Mouse (Mus musculus) CH12.LX (cell line): ENCODE data around the gene Por. TPM values are rescaled to one million over a fixed set of nuclear protein-coding genes. Genes with fewer than 3 reads are reported as not detected.

Experiments
- DNase-seq: peaks from one replicate; pipeline ENCODE4 v3.0.0-alpha.2; 2013; ENCODE audit errors: extremely low read depth
- H3K27ac ChIP-seq: 2 replicates; pipeline ENCODE4 v1.5.1; 2012; ENCODE audit warnings: low read depth, mild to moderate bottlenecking, control low read depth, moderate library complexity; ENCODE audit not compliant: insufficient read depth
- H3K27me3 ChIP-seq: replicated peaks from 2 replicates; pipeline ENCODE3; 2012; ENCODE audit warnings: inconsistent platforms
- H3K36me3 ChIP-seq, 2 experiments: replicated peaks in 1 of 2; 2 replicates each; pipeline versions ENCODE3 to v1.6.1; 2012; ENCODE audit warnings: inconsistent platforms in 1 of 2, low read length in 1 of 2, mild to moderate bottlenecking in 1 of 2, mixed read lengths in 1 of 2, moderate library complexity in 1 of 2; ENCODE audit not compliant: control insufficient read depth in 1 of 2, insufficient read depth in 1 of 2
- H3K4me1 ChIP-seq, 2 experiments: 2 replicates each; pipeline ENCODE4 v1.6.1; 2012; ENCODE audit warnings: inconsistent platforms in 1 of 2, moderate library complexity in 1 of 2; ENCODE audit not compliant: insufficient read depth in 2 of 2, control insufficient read depth in 1 of 2
- H3K4me2 ChIP-seq: 2 replicates; pipeline ENCODE4 v1.6.1; 2012; ENCODE audit warnings: low read depth, mild to moderate bottlenecking, control low read depth; ENCODE audit not compliant: poor library complexity, insufficient read depth, severe bottlenecking
- H3K4me3 ChIP-seq, 3 experiments: fragments of 150-350 bp in 1 of 3; sonication (generic) in 1 of 3; replicated peaks in 1 of 3; 2 replicates each; pipeline versions ENCODE3 to v1.5.1; 2011 to 2012; ENCODE audit warnings: low read depth in 2 of 3, low read length in 2 of 3, mild to moderate bottlenecking in 2 of 3, moderate library complexity in 2 of 3, control low read depth in 1 of 3, improper control_type of control experiment in 1 of 3, inconsistent platforms in 1 of 3, mixed read lengths in 1 of 3; ENCODE audit not compliant: poor library complexity in 1 of 3
- H3K79me2 ChIP-seq: replicated peaks from 2 replicates; pipeline ENCODE4 v1.6.1; 2012; ENCODE audit warnings: mild to moderate bottlenecking, moderate library complexity; ENCODE audit not compliant: control insufficient read depth, poor library complexity, insufficient read depth, severe bottlenecking; ENCODE audit errors: extremely low read depth
- H3K9ac ChIP-seq: 2 replicates; pipeline ENCODE4 v1.6.1; 2012; ENCODE audit warnings: low read depth, mild to moderate bottlenecking, control low read depth, moderate library complexity; ENCODE audit not compliant: insufficient read depth
- H3K9me3 ChIP-seq: replicated peaks from 2 replicates; pipeline ENCODE3; 2012; ENCODE audit warnings: low read length, inconsistent platforms, mixed read lengths
- CHD2 ChIP-seq: IDR thresholded peaks from 2 replicates; pipeline ENCODE4 v1.6.1; 2011; ENCODE audit warnings: low read length, improper control_type of control experiment
- EP300 ChIP-seq: IDR thresholded peaks from 2 replicates; pipeline ENCODE4 v1.6.1; 2011; ENCODE audit warnings: low read length, improper control_type of control experiment
- GABPA ChIP-seq: IDR thresholded peaks from 2 replicates; pipeline ENCODE4 v1.6.1; 2012; ENCODE audit warnings: low read depth, low read length, improper control_type of control experiment, inconsistent platforms; ENCODE audit not compliant: insufficient replicate concordance
- HCFC1 ChIP-seq: IDR thresholded peaks from 2 replicates; pipeline ENCODE4 v1.6.1; 2012; ENCODE audit warnings: low read depth, mild to moderate bottlenecking, inconsistent platforms, low read length, improper control_type of control experiment
- JUN ChIP-seq: IDR thresholded peaks from 2 replicates; pipeline ENCODE4 v1.6.1; 2011; ENCODE audit warnings: low read depth, mild to moderate bottlenecking, low read length, improper control_type of control experiment, moderate library complexity; ENCODE audit not compliant: insufficient read depth
- KAT2A ChIP-seq: IDR thresholded peaks from 2 replicates; pipeline ENCODE4 v1.6.1; 2012; ENCODE audit warnings: low read length, improper control_type of control experiment, inconsistent platforms; ENCODE audit not compliant: insufficient replicate concordance
- MAZ ChIP-seq: IDR thresholded peaks from 2 replicates; pipeline ENCODE4 v1.6.1; 2012; ENCODE audit warnings: low read depth, mild to moderate bottlenecking, inconsistent platforms, low read length, improper control_type of control experiment, moderate library complexity
- NRF1 ChIP-seq: IDR thresholded peaks from 2 replicates; pipeline ENCODE4 v1.6.1; 2014; ENCODE audit warnings: low read depth, mild to moderate bottlenecking, inconsistent platforms, low read length, improper control_type of control experiment, moderate library complexity
- PAX5 ChIP-seq: IDR thresholded peaks from 2 replicates; pipeline ENCODE4 v1.6.1; 2012; ENCODE audit warnings: low read length, inconsistent platforms, mixed read lengths
- RAD21 ChIP-seq: IDR thresholded peaks from 2 replicates; pipeline ENCODE4 v1.6.1; 2011; ENCODE audit warnings: low read depth, mild to moderate bottlenecking, low read length, improper control_type of control experiment, moderate library complexity
- RCOR1 ChIP-seq: conservative IDR thresholded peaks from 2 replicates; pipeline ENCODE4 v1.6.1; 2012; ENCODE audit warnings: low read depth, mild to moderate bottlenecking, inconsistent platforms, low read length, improper control_type of control experiment
- SMC3 ChIP-seq: IDR thresholded peaks from 2 replicates; pipeline ENCODE4 v1.6.1; 2011; ENCODE audit warnings: low read depth, low read length, improper control_type of control experiment
- TCF12 ChIP-seq: IDR thresholded peaks from 2 replicates; pipeline ENCODE4 v1.6.1; 2014; ENCODE audit warnings: low read depth, mild to moderate bottlenecking, inconsistent platforms, low read length, improper control_type of control experiment
- USF1 ChIP-seq: IDR thresholded peaks from 2 replicates; pipeline ENCODE4 v1.6.1; 2014; ENCODE audit warnings: low read depth, mild to moderate bottlenecking, inconsistent platforms, low read length, improper control_type of control experiment
- USF2 ChIP-seq: conservative IDR thresholded peaks from 2 replicates; pipeline ENCODE4 v1.6.1; 2011; ENCODE audit warnings: low read depth, low read length, improper control_type of control experiment
- ZMIZ1 ChIP-seq: IDR thresholded peaks from 2 replicates; pipeline ENCODE4 v1.6.1; 2012; ENCODE audit warnings: low read depth, mild to moderate bottlenecking, inconsistent platforms, low read length, improper control_type of control experiment
- ZNF384 ChIP-seq: IDR thresholded peaks from 2 replicates; pipeline ENCODE4 v1.6.1; 2012; ENCODE audit warnings: low read depth, low read length, improper control_type of control experiment, inconsistent platforms
- dilution Hi-C: fragments of 300-500 bp; cut with MboI; formaldehyde crosslinking; loops from 2 replicates; pipeline ENCODE4 v1.14.3; 2020; ENCODE audit warnings: low sequenced_read_pairs; ENCODE audit not compliant: extremely low pct_unique_long_range_greater_than_20kb, extremely low pct_ligation_motif_present
- in situ Hi-C: fragments of 300-500 bp; cut with MboI; formaldehyde crosslinking; loops from 3 replicates; pipeline ENCODE4 v1.14.3; 2019; ENCODE audit warnings: low sequenced_read_pairs, low pct_ligation_motif_present, low pct_unique_long_range_greater_than_20kb, mixed read lengths
- polyA plus RNA-seq: library from polyadenylated mRNA; unstranded; fragments of >175 nt; gene quantifications from 2 replicates; pipeline ENCODE4 v1.2.1, GENCODE M21; 2012; ENCODE audit warnings: low read depth; ENCODE audit not compliant: insufficient read length
- total RNA-seq, 2 experiments: library from RNA; depleted of rRNA; stranded (reverse); fragments of 300-350 nt in 1 of 2; fragments of >200 nt in 1 of 2; gene quantifications; 2 replicates each; pipeline ENCODE4 v1.2.3; 2012 to 2014

The Por gene
- total and polyA plus RNA-seq, 3 experiments: 17.3 to 56.8 (median 41.2) TPM

- Histone ChIP-seq H3K4me2 (no peak overlapping the region), H3K4me3 (no peak overlapping the region), H3K9me3 (no peaks in the 10 kb centered on the region), H3K4me1 (peaks cover 0 to 13% of the 10 kb centered on the region in 2 experiments; a peak in 1 of 4 replicates), H3K27ac (no peak overlapping the region), H3K36me3 (peaks cover 77 to 99% of the 10 kb centered on the region in 2 experiments), H3K79me2 (no peaks in the 10 kb centered on the region), H3K27me3 (no peaks in the 10 kb centered on the region), H3K9ac (no peak overlapping the region)
- in situ Hi-C loops (no loop called here), dilution Hi-C loops (no loop called here)
- TF ChIP-seq CHD2 (no peak), HCFC1 (no peak), NRF1 (no peak), GABPA (no peak), RAD21 (no peak), JUN (no peak), USF1 (no peak), SMC3 (no peak), ZNF384 (no peak), EP300 (no peak), KAT2A (no peak), ZMIZ1 (no peak), RCOR1 (no peak), MAZ (no peak), PAX5 (no peak), TCF12 (no peak), USF2 (no peak)
- DNase-seq: no peak
Observed at GRCm38 (mm10) chr5:135731322-135731721, 61.5 kb downstream of the Por start.

GRCm38 (mm10) chr5:135733071-135733470 lies 63.2 kb downstream of the Por start:
- peaks cover 0 to 7% of the 10 kb centered on the region in 2 experiments; a peak in 1 of 4 replicates for H3K4me1 ChIP-seq
- H3K27me3 ChIP-seq: no peaks in the 10 kb centered on the region
- no peak for DNase-seq
- no peak overlapping the region for H3K27ac ChIP-seq
- in situ Hi-C loops: no loop called here
- no peak for TF ChIP-seq MAZ
- TF ChIP-seq, all 38 proteins: peak for 0
- Histone ChIP-seq H3K4me3 (no peak overlapping the region), H3K79me2 (no peaks in the 10 kb centered on the region), H3K9ac (no peak overlapping the region), H3K4me2 (no peak overlapping the region), H3K9me3 (no peaks in the 10 kb centered on the region), H3K36me3 (peaks cover 80 to 95% of the 10 kb centered on the region in 2 experiments)
- dilution Hi-C loops: no loop called here
